Mouse (Mus musculus): ENCODE measurements around the gene Eomes. TPM values are rescaled to one million over a fixed set of nuclear protein-coding genes. Genes with fewer than 3 reads are reported as not detected.

The Eomes gene
- polyA plus RNA-seq, 1 experiment from 2014 or later = 0.09 TPM

GRCm38 (mm10) chr9:118492932-118493698, 15.1 kb downstream of the Eomes start:
- Histone ChIP-seq H3K27ac (ENCODE audit: low read length) (no peak overlapping the region), H3K4me1 (ENCODE audit: control insufficient read depth, insufficient read depth, low read length) (peaks cover 3% of the 10 kb centered on the region), H3K9me3 (replicated peaks; ENCODE audit: control insufficient read depth, low read length) (0 out of 2 replicates have a peak, but pooled peaks cover 4% of the 10 kb centered on the region), H3K4me3 (replicated peaks; ENCODE audit: low read length) (no peak overlapping the region), H3K27me3 (ENCODE audit: control insufficient read depth, insufficient read depth, low read length) (peaks cover 8% of the 10 kb centered on the region; the same call in 1 of the 2 replicates), H3K36me3 (ENCODE audit: control insufficient read depth, insufficient read depth, low read length) (no peaks in the 10 kb centered on the region), H3K9ac (ENCODE audit: low read length) (no peak overlapping the region), H3K4me2 (ENCODE audit: low read depth, low read length) (no peak overlapping the region)
- 78% methylated on average over 8 of the region's 8 CpGs for WGBS
- ATAC-seq (ENCODE audit: insufficient read depth, low FRiP score) = peak; percentile 24; the same call in 1 of the 2 replicates

GRCm38 (mm10) chr9:118494106-118494505, 16.1 kb downstream of the Eomes start:
- Histone ChIP-seq H3K27ac (ENCODE audit: low read length) (no peak overlapping the region), H3K9me3 (replicated peaks; ENCODE audit: control insufficient read depth, low read length) (0 out of 2 replicates have a peak, but pooled peaks cover 4% of the 10 kb centered on the region), H3K4me1 (ENCODE audit: control insufficient read depth, insufficient read depth, low read length) (no peaks in the 10 kb centered on the region), H3K4me2 (ENCODE audit: low read depth, low read length) (no peak overlapping the region), H3K9ac (ENCODE audit: low read length) (no peak overlapping the region), H3K4me3 (replicated peaks; ENCODE audit: low read length) (no peak overlapping the region), H3K27me3 (ENCODE audit: control insufficient read depth, insufficient read depth, low read length) (0 out of 2 replicates have a peak, but pooled peaks cover 3% of the 10 kb centered on the region), H3K36me3 (ENCODE audit: control insufficient read depth, insufficient read depth, low read length) (no peaks in the 10 kb centered on the region)
- no peak for ATAC-seq (ENCODE audit: insufficient read depth, low FRiP score)
- WGBS = 87% methylated on average over 5 of the region's 5 CpGs

GRCm38 (mm10) chr9:118495933-118496332, 17.9 kb downstream of the Eomes start:
- 92% methylated on average over 3 of the region's 3 CpGs for WGBS
- peak overlapping the region; percentile 46; the same call in 1 of the 2 replicates for H3K27ac ChIP-seq (ENCODE audit: low read length)
- no peaks in the 10 kb centered on the region for H3K27me3 ChIP-seq (ENCODE audit: control insufficient read depth, insufficient read depth, low read length)
- H3K9ac ChIP-seq (ENCODE audit: low read length) = no peak overlapping the region
- H3K9me3 ChIP-seq (replicated peaks; ENCODE audit: control insufficient read depth, low read length) = 0 out of 2 replicates have a peak, but pooled peaks cover 4% of the 10 kb centered on the region
- H3K4me1 ChIP-seq (ENCODE audit: control insufficient read depth, insufficient read depth, low read length) = no peaks in the 10 kb centered on the region
- ATAC-seq (ENCODE audit: insufficient read depth, low FRiP score) = no peak
- H3K36me3 ChIP-seq (ENCODE audit: control insufficient read depth, insufficient read depth, low read length) = no peaks in the 10 kb centered on the region
- H3K4me3 ChIP-seq (replicated peaks; ENCODE audit: low read length) = no peak overlapping the region
- H3K4me2 ChIP-seq (ENCODE audit: low read depth, low read length) = no peak overlapping the region

- WGBS = 50% methylated on average over 3 of the region's 3 CpGs
- Histone ChIP-seq H3K9ac (ENCODE audit: low read length) (no peak overlapping the region), H3K27me3 (ENCODE audit: control insufficient read depth, insufficient read depth, low read length) (no peaks in the 10 kb centered on the region), H3K9me3 (replicated peaks; ENCODE audit: control insufficient read depth, low read length) (0 out of 2 replicates have a peak, but pooled peaks cover 4% of the 10 kb centered on the region), H3K4me2 (ENCODE audit: low read depth, low read length) (no peak overlapping the region), H3K4me3 (replicated peaks; ENCODE audit: low read length) (no peak overlapping the region), H3K36me3 (ENCODE audit: control insufficient read depth, insufficient read depth, low read length) (no peaks in the 10 kb centered on the region), H3K27ac (ENCODE audit: low read length) (peak overlapping the region; percentile 46), H3K4me1 (ENCODE audit: control insufficient read depth, insufficient read depth, low read length) (no peaks in the 10 kb centered on the region)
- peak; percentile 92 for ATAC-seq (ENCODE audit: insufficient read depth, low FRiP score)
These were observed 18.9 kb downstream of the Eomes start for GRCm38 (mm10) chr9:118496952-118497351.

- Histone ChIP-seq H3K36me3 (ENCODE audit: control insufficient read depth, insufficient read depth, low read length) (no peaks in the 10 kb centered on the region), H3K4me3 (replicated peaks; ENCODE audit: low read length) (no peak overlapping the region), H3K9me3 (replicated peaks; ENCODE audit: control insufficient read depth, low read length) (0 out of 2 replicates have a peak, but pooled peaks cover 4% of the 10 kb centered on the region), H3K4me2 (ENCODE audit: low read depth, low read length) (no peak overlapping the region), H3K27me3 (ENCODE audit: control insufficient read depth, insufficient read depth, low read length) (no peaks in the 10 kb centered on the region), H3K27ac (ENCODE audit: low read length) (no peak overlapping the region), H3K4me1 (ENCODE audit: control insufficient read depth, insufficient read depth, low read length) (no peaks in the 10 kb centered on the region), H3K9ac (ENCODE audit: low read length) (no peak overlapping the region)
- ATAC-seq (ENCODE audit: insufficient read depth, low FRiP score) = no peak
- WGBS = 71% methylated on average over 7 of the region's 7 CpGs
These were observed 20.0 kb downstream of the Eomes start for GRCm38 (mm10) chr9:118498061-118498460.

GRCm38 (mm10) chr9:118500963-118501362, 23.0 kb downstream of the Eomes start:
- H3K4me3 ChIP-seq (replicated peaks; ENCODE audit: low read length) = no peak overlapping the region
- no peaks in the 10 kb centered on the region for H3K4me1 ChIP-seq (ENCODE audit: control insufficient read depth, insufficient read depth, low read length)
- H3K27ac ChIP-seq (ENCODE audit: low read length) = no peak overlapping the region
- H3K36me3 ChIP-seq (ENCODE audit: control insufficient read depth, insufficient read depth, low read length) = no peaks in the 10 kb centered on the region
- no peak overlapping the region for H3K9ac ChIP-seq (ENCODE audit: low read length)
- 79% methylated on average over 6 of the region's 6 CpGs for WGBS
- H3K9me3 ChIP-seq (replicated peaks; ENCODE audit: control insufficient read depth, low read length) = no peaks in the 10 kb centered on the region
- no peaks in the 10 kb centered on the region for H3K27me3 ChIP-seq (ENCODE audit: control insufficient read depth, insufficient read depth, low read length)
- ATAC-seq (ENCODE audit: insufficient read depth, low FRiP score) = no peak
- no peak overlapping the region for H3K4me2 ChIP-seq (ENCODE audit: low read depth, low read length)

- Histone ChIP-seq H3K4me1 (ENCODE audit: control insufficient read depth, insufficient read depth, low read length) (peaks cover 19% of the 10 kb centered on the region; the same call in 1 of the 2 replicates), H3K27me3 (ENCODE audit: control insufficient read depth, insufficient read depth, low read length) (no peaks in the 10 kb centered on the region), H3K9me3 (replicated peaks; ENCODE audit: control insufficient read depth, low read length) (no peaks in the 10 kb centered on the region), H3K27ac (ENCODE audit: low read length) (no peak overlapping the region), H3K4me2 (ENCODE audit: low read depth, low read length) (no peak overlapping the region), H3K36me3 (ENCODE audit: control insufficient read depth, insufficient read depth, low read length) (no peaks in the 10 kb centered on the region), H3K9ac (ENCODE audit: low read length) (no peak overlapping the region), H3K4me3 (replicated peaks; ENCODE audit: low read length) (no peak overlapping the region)
- no peak for ATAC-seq (ENCODE audit: insufficient read depth, low FRiP score)
- WGBS = 72% methylated on average over 3 of the region's 3 CpGs
These were observed 26.6 kb downstream of the Eomes start for GRCm38 (mm10) chr9:118504656-118505055.

DNA sequence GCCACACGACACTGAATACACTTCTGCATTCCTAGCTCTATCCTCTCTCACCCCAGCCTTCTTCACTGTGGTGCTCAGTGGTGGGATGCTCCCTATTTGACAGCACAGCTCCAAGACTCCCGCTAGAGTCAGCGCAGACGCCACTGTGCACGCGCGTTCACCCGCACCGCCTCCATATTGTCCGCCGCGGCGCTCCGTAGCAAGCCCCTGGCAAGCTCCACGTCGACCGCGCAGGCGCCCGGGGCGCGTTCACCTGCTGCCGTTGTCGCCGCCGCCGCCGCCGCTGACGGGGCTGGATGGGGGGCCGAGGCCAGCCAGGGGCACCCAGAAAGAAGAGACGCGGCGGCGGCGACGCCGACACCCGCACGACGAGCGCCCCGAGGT, 28.0 kb downstream of the Eomes start, which contains the start of gene Golga4:
Gene Golga4 (plus strand): TSS at position 248 of the 384 bp plus-strand sequence.
- ATAC-seq (ENCODE audit: insufficient read depth, low FRiP score) = peak; percentile 87
- Histone ChIP-seq H3K4me3 (replicated peaks; ENCODE audit: low read length) (peak within 1 kb of the TSS; percentile 94), H3K36me3 (ENCODE audit: control insufficient read depth, insufficient read depth, low read length) (no peaks in the 10 kb centered on the region), H3K4me1 (ENCODE audit: control insufficient read depth, insufficient read depth, low read length) (peaks cover 21% of the 10 kb centered on the region; the same call in 1 of the 2 replicates), H3K4me2 (ENCODE audit: low read depth, low read length) (peak within 1 kb of the TSS; percentile 97), H3K9me3 (replicated peaks; ENCODE audit: control insufficient read depth, low read length) (no peaks in the 10 kb centered on the region), H3K27ac (ENCODE audit: low read length) (peak within 1 kb of the TSS; percentile 72), H3K27me3 (ENCODE audit: control insufficient read depth, insufficient read depth, low read length) (no peaks in the 10 kb centered on the region), H3K9ac (ENCODE audit: low read length) (peak within 1 kb of the TSS; percentile 97)
- under 1% methylated on average over 42 of the region's 43 CpGs for WGBS

All from stomach, embryonic 16.5 days (tissue).